Mouse (Mus musculus): ENCODE results near the gene Prex1. TPM values are rescaled to one million over a fixed set of nuclear protein-coding genes. Genes with fewer than 3 reads are reported as not detected.

The Prex1 gene
- polyA plus RNA-seq, 1 experiment from 2014 or later = 31.9 TPM

- WGBS = 85% methylated on average over 15 of the region's 15 CpGs
These were observed 49.1 kb downstream of the Prex1 start for GRCm38 (mm10) chr2:166664506-166664905.

GRCm38 (mm10) chr2:166663250-166663961 is 50.2 kb downstream of the Prex1 start:
- H3K9me3 ChIP-seq (ENCODE audit: control insufficient read depth, low read length) = no peaks in the 10 kb centered on the region
- peaks cover 37% of the 10 kb centered on the region for H3K4me1 ChIP-seq (ENCODE audit: control insufficient read depth, insufficient read depth, low read length)
- no peak overlapping the region for H3K4me2 ChIP-seq (ENCODE audit: low read depth)
- no peak overlapping the region for H3K4me3 ChIP-seq (ENCODE audit: low read depth, low read length)
- DNase-seq (ENCODE audit: low spot score) (no peak), ATAC-seq (ENCODE audit: insufficient read depth, low FRiP score, low TSS enrichment) (peak; percentile 31; the same call in 1 of the 2 replicates)
- no peaks in the 10 kb centered on the region for H3K27me3 ChIP-seq (ENCODE audit: control insufficient read depth, insufficient read depth, low read length)
- no peaks in the 10 kb centered on the region for H3K36me3 ChIP-seq (ENCODE audit: control insufficient read depth, insufficient read depth, low read length)
- H3K27ac ChIP-seq (ENCODE audit: low read depth, low read length) = peak overlapping the region; percentile 34; the same call in 1 of the 2 replicates
- WGBS = 68% methylated on average over 9 of the region's 9 CpGs
- H3K9ac ChIP-seq (ENCODE audit: low read length) = no peak overlapping the region

More at GRCm38 (mm10) chr2:166664506-166664905, 49.1 kb downstream of the Prex1 start:
- H3K27ac ChIP-seq (ENCODE audit: low read depth, low read length) = no peak overlapping the region
- no peaks in the 10 kb centered on the region for H3K9me3 ChIP-seq (ENCODE audit: control insufficient read depth, low read length)
- no peak overlapping the region for H3K4me2 ChIP-seq (ENCODE audit: low read depth)
- no peak overlapping the region for H3K4me3 ChIP-seq (ENCODE audit: low read depth, low read length)
- no peak for ATAC-seq (ENCODE audit: insufficient read depth, low FRiP score, low TSS enrichment)
- no peak overlapping the region for H3K9ac ChIP-seq (ENCODE audit: low read length)
- peaks cover 44% of the 10 kb centered on the region for H3K4me1 ChIP-seq (ENCODE audit: control insufficient read depth, insufficient read depth, low read length)
- no peaks in the 10 kb centered on the region for H3K27me3 ChIP-seq (ENCODE audit: control insufficient read depth, insufficient read depth, low read length)
- no peaks in the 10 kb centered on the region for H3K36me3 ChIP-seq (ENCODE audit: control insufficient read depth, insufficient read depth, low read length)
- no peak for DNase-seq (ENCODE audit: low spot score)

GRCm38 (mm10) chr2:166662595-166663160 is 51.0 kb downstream of the Prex1 start:
- no peak for DNase-seq (ENCODE audit: low spot score)
- H3K27ac ChIP-seq (ENCODE audit: low read depth, low read length) = peak overlapping the region; percentile 34; the same call in 1 of the 2 replicates
- ATAC-seq (ENCODE audit: insufficient read depth, low FRiP score, low TSS enrichment) = no peak
- no peaks in the 10 kb centered on the region for H3K36me3 ChIP-seq (ENCODE audit: control insufficient read depth, insufficient read depth, low read length)
- H3K4me1 ChIP-seq (ENCODE audit: control insufficient read depth, insufficient read depth, low read length) = peaks cover 34% of the 10 kb centered on the region
- no peak overlapping the region for H3K9ac ChIP-seq (ENCODE audit: low read length)
- H3K4me3 ChIP-seq (ENCODE audit: low read depth, low read length) = no peak overlapping the region
- WGBS = 70% methylated on average over 6 of the region's 6 CpGs
- H3K9me3 ChIP-seq (ENCODE audit: control insufficient read depth, low read length) = no peaks in the 10 kb centered on the region
- H3K4me2 ChIP-seq (ENCODE audit: low read depth) = no peak overlapping the region
- no peaks in the 10 kb centered on the region for H3K27me3 ChIP-seq (ENCODE audit: control insufficient read depth, insufficient read depth, low read length)

- H3K9ac ChIP-seq (ENCODE audit: low read length) = no peak overlapping the region
- WGBS = 69% methylated on average over 3 of the region's 3 CpGs
- no peak overlapping the region for H3K27ac ChIP-seq (ENCODE audit: low read depth, low read length)
- H3K4me3 ChIP-seq (ENCODE audit: low read depth, low read length) = no peak overlapping the region
- no peak for DNase-seq (ENCODE audit: low spot score)
- H3K27me3 ChIP-seq (ENCODE audit: control insufficient read depth, insufficient read depth, low read length) = no peaks in the 10 kb centered on the region
- no peak for ATAC-seq (ENCODE audit: insufficient read depth, low FRiP score, low TSS enrichment)
- H3K9me3 ChIP-seq (ENCODE audit: control insufficient read depth, low read length) = no peaks in the 10 kb centered on the region
- H3K36me3 ChIP-seq (ENCODE audit: control insufficient read depth, insufficient read depth, low read length) = no peaks in the 10 kb centered on the region
- peaks cover 35% of the 10 kb centered on the region for H3K4me1 ChIP-seq (ENCODE audit: control insufficient read depth, insufficient read depth, low read length)
- no peak overlapping the region for H3K4me2 ChIP-seq (ENCODE audit: low read depth)
These were observed 51.7 kb downstream of the Prex1 start for GRCm38 (mm10) chr2:166661971-166662370.

- peaks cover 38% of the 10 kb centered on the region for H3K4me1 ChIP-seq (ENCODE audit: control insufficient read depth, insufficient read depth, low read length)
- H3K27ac ChIP-seq (ENCODE audit: low read depth, low read length) = no peak overlapping the region
- no peaks in the 10 kb centered on the region for H3K9me3 ChIP-seq (ENCODE audit: control insufficient read depth, low read length)
- DNase-seq (ENCODE audit: low spot score) = no peak
- no peak overlapping the region for H3K4me3 ChIP-seq (ENCODE audit: low read depth, low read length)
- H3K27me3 ChIP-seq (ENCODE audit: control insufficient read depth, insufficient read depth, low read length) = no peaks in the 10 kb centered on the region
- H3K4me2 ChIP-seq (ENCODE audit: low read depth) = no peak overlapping the region
- no peaks in the 10 kb centered on the region for H3K36me3 ChIP-seq (ENCODE audit: control insufficient read depth, insufficient read depth, low read length)
- WGBS = 75% methylated on average over 12 of the region's 12 CpGs
- ATAC-seq (ENCODE audit: insufficient read depth, low FRiP score, low TSS enrichment) = no peak
- H3K9ac ChIP-seq (ENCODE audit: low read length) = no peak overlapping the region
These were observed 52.1 kb downstream of the Prex1 start for GRCm38 (mm10) chr2:166661498-166661897.

- Histone ChIP-seq H3K36me3 (ENCODE audit: control insufficient read depth, insufficient read depth, low read length) (no peaks in the 10 kb centered on the region), H3K9me3 (ENCODE audit: control insufficient read depth, low read length) (no peaks in the 10 kb centered on the region), H3K9ac (ENCODE audit: low read length) (no peak overlapping the region), H3K4me3 (ENCODE audit: low read depth, low read length) (no peak overlapping the region), H3K4me2 (ENCODE audit: low read depth) (no peak overlapping the region), H3K27me3 (ENCODE audit: control insufficient read depth, insufficient read depth, low read length) (no peaks in the 10 kb centered on the region), H3K27ac (ENCODE audit: low read depth, low read length) (peak overlapping the region; percentile 89; the same call in 1 of the 2 replicates), H3K4me1 (ENCODE audit: control insufficient read depth, insufficient read depth, low read length) (peaks cover 55% of the 10 kb centered on the region)
- WGBS = 80% methylated on average over 3 of the region's 3 CpGs
- DNase-seq (ENCODE audit: low spot score) (no peak), ATAC-seq (ENCODE audit: insufficient read depth, low FRiP score, low TSS enrichment) (no peak)
These were observed 55.3 kb downstream of the Prex1 start for GRCm38 (mm10) chr2:166658380-166658779.

- H3K4me1 ChIP-seq (ENCODE audit: control insufficient read depth, insufficient read depth, low read length) = peaks cover 51% of the 10 kb centered on the region
- no peaks in the 10 kb centered on the region for H3K9me3 ChIP-seq (ENCODE audit: control insufficient read depth, low read length)
- peak overlapping the region; percentile 42 for H3K9ac ChIP-seq (ENCODE audit: low read length)
- peak; percentile 44 for DNase-seq (ENCODE audit: low spot score)
- H3K4me2 ChIP-seq (ENCODE audit: low read depth) = no peak overlapping the region
- WGBS = 24% methylated on average over 10 of the region's 10 CpGs
- no peak overlapping the region for H3K4me3 ChIP-seq (ENCODE audit: low read depth, low read length)
- ATAC-seq (ENCODE audit: insufficient read depth, low FRiP score, low TSS enrichment) = no peak
- H3K27me3 ChIP-seq (ENCODE audit: control insufficient read depth, insufficient read depth, low read length) = no peaks in the 10 kb centered on the region
- peak overlapping the region; percentile 89 for H3K27ac ChIP-seq (ENCODE audit: low read depth, low read length)
- no peaks in the 10 kb centered on the region for H3K36me3 ChIP-seq (ENCODE audit: control insufficient read depth, insufficient read depth, low read length)
These were observed 56.1 kb downstream of the Prex1 start for GRCm38 (mm10) chr2:166657451-166658011.

- Histone ChIP-seq H3K27ac (ENCODE audit: low read depth, low read length) (peak overlapping the region; percentile 89), H3K4me1 (ENCODE audit: control insufficient read depth, insufficient read depth, low read length) (peaks cover 45% of the 10 kb centered on the region), H3K4me3 (ENCODE audit: low read depth, low read length) (no peak overlapping the region), H3K9ac (ENCODE audit: low read length) (peak overlapping the region; percentile 42), H3K4me2 (ENCODE audit: low read depth) (peak overlapping the region; percentile 24), H3K27me3 (ENCODE audit: control insufficient read depth, insufficient read depth, low read length) (no peaks in the 10 kb centered on the region), H3K36me3 (ENCODE audit: control insufficient read depth, insufficient read depth, low read length) (no peaks in the 10 kb centered on the region), H3K9me3 (ENCODE audit: control insufficient read depth, low read length) (no peaks in the 10 kb centered on the region)
- peak; percentile 54 for DNase-seq (ENCODE audit: low spot score)
- no peak for ATAC-seq (ENCODE audit: insufficient read depth, low FRiP score, low TSS enrichment)
- 43% methylated on average over 4 of the region's 4 CpGs for WGBS
These were observed 57.0 kb downstream of the Prex1 start for GRCm38 (mm10) chr2:166656630-166657029.
